Mouse (Mus musculus) midbrain, postnatal 0 days (tissue): ENCODE results near the gene Neu3. TPM values are rescaled to one million over a fixed set of nuclear protein-coding genes. Genes with fewer than 3 reads are reported as not detected.

Experiments used
- ATAC-seq: fragments of 200-750 bp; cut with Nextera tagmentation; 2 replicates; pipeline ENCODE4 v1.8.0; 2017; ENCODE audit warnings: moderate number of reproducible peaks, mild to moderate bottlenecking, moderate TSS enrichment, moderate library complexity; ENCODE audit not compliant: low FRiP score
- DNase-seq: peaks from one replicate; pipeline ENCODE4 v3.0.0-alpha.2; 2015; ENCODE audit warnings: low spot score
- H3K27ac ChIP-seq: fragments of 300-500 bp; sonication (generic); 2 replicates; pipeline ENCODE4 v1.5.1; 2014; ENCODE audit warnings: low read depth, mild to moderate bottlenecking, low read length, mixed read lengths
- H3K27me3 ChIP-seq: fragments of 300-500 bp; sonication (generic); 2 replicates; pipeline ENCODE4 v1.6.1; 2014; ENCODE audit warnings: low read length, control low read depth, mixed read lengths; ENCODE audit not compliant: insufficient read depth
- H3K36me3 ChIP-seq: fragments of 300-500 bp; sonication (generic); 2 replicates; pipeline ENCODE4 v1.6.1; 2014; ENCODE audit warnings: low read length, control low read depth, mixed read lengths; ENCODE audit not compliant: insufficient read depth
- H3K4me1 ChIP-seq: fragments of 300-500 bp; sonication (generic); 2 replicates; pipeline ENCODE4 v1.6.1; 2014; ENCODE audit warnings: mild to moderate bottlenecking, control low read depth, antibody characterized with exemption, low read length, mixed read lengths; ENCODE audit not compliant: insufficient read depth
- H3K4me2 ChIP-seq: fragments of 300-500 bp; sonication (generic); 2 replicates; pipeline ENCODE4 v1.6.1; 2014; ENCODE audit warnings: low read depth, mild to moderate bottlenecking, low read length, mixed read lengths; ENCODE audit not compliant: poor library complexity, severe bottlenecking
- H3K4me3 ChIP-seq: fragments of 300-500 bp; sonication (generic); 2 replicates; pipeline ENCODE4 v1.5.1; 2014; ENCODE audit warnings: low read depth, mild to moderate bottlenecking, low read length, moderate library complexity
- H3K9ac ChIP-seq: fragments of 300-500 bp; sonication (generic); replicated peaks from 2 replicates; pipeline ENCODE4 v1.6.1; 2014; ENCODE audit warnings: mild to moderate bottlenecking, low read length, moderate library complexity, mixed read lengths; ENCODE audit not compliant: poor library complexity, severe bottlenecking
- H3K9me3 ChIP-seq: fragments of 300-500 bp; sonication (generic); 2 replicates; pipeline ENCODE4 v1.6.1; 2016; ENCODE audit warnings: low read length, control low read depth
- CTCF ChIP-seq: IDR thresholded peaks from 2 replicates; pipeline ENCODE4 v1.5.1; 2016; ENCODE audit warnings: antibody characterized with exemption, mild to moderate bottlenecking
- WGBS: fragments of 180-500 bp; shearing (Covaris S2); extraction: QIAGEN DNeasy Blood & Tissue Kit; methylation state at CpG from one replicate; pipeline ENCODE4 v1.1.7; 2014; 5-methylcytosine and 5-hydroxymethylcytosine counted together
- polyA plus RNA-seq: library from polyadenylated mRNA; unstranded; fragments of >200 nt; fragmentation: Nextera tagmentation; extraction: Ambion mirVana; gene quantifications from 2 replicates; pipeline ENCODE4 v1.2.1, GENCODE M21; 2015
- total RNA-seq: library from RNA; depleted of rRNA; stranded (reverse); fragments of >200 nt; gene quantifications from 2 replicates; pipeline ENCODE4 v1.2.3, GENCODE M21; 2014

Gene Neu3
- total and polyA plus RNA-seq, 2 experiments from 2014 or later = 1.8 TPM

- Histone ChIP-seq H3K9me3 (no peaks in the 10 kb centered on the region), H3K9ac (no peak overlapping the region), H3K4me3 (no peak overlapping the region), H3K4me1 (no peaks in the 10 kb centered on the region), H3K36me3 (no peaks in the 10 kb centered on the region), H3K4me2 (no peak overlapping the region), H3K27me3 (no peaks in the 10 kb centered on the region), H3K27ac (no peak overlapping the region)
- TF ChIP-seq CTCF = no peak
- WGBS = 50% methylated on average over 11 of the region's 11 CpGs
- no peak for ATAC-seq
- DNase-seq = peak; percentile 40
Measured at GRCm38 (mm10) chr7:99864241-99865028, 36.2 kb upstream of the Neu3 start.

GRCm38 (mm10) chr7:99863362-99863761, 35.1 kb upstream of the Neu3 start, which contains the start of gene Spcs2:
Gene Spcs2 (minus strand): TSS chr7:99863462.
- ATAC-seq (no peak), DNase-seq (no peak)
- H3K4me3 ChIP-seq = no peak within 1 kb of the TSS
- no peaks in the 10 kb centered on the region for H3K9me3 ChIP-seq
- no peak within 1 kb of the TSS for H3K4me2 ChIP-seq
- H3K27ac ChIP-seq = no peak within 1 kb of the TSS
- no peak for TF ChIP-seq CTCF
- no peaks in the 10 kb centered on the region for H3K27me3 ChIP-seq
- H3K9ac ChIP-seq = no peak within 1 kb of the TSS
- H3K4me1 ChIP-seq = no peaks in the 10 kb centered on the region
- H3K36me3 ChIP-seq = no peaks in the 10 kb centered on the region
- 53% methylated on average over 7 of the region's 7 CpGs for WGBS

GRCm38 (mm10) chr7:99858813-99859585, 30.8 kb upstream of the Neu3 start, which contains the start of gene Xrra1:
Gene Xrra1 (plus strand): TSS chr7:99859116.
- ATAC-seq (peak; percentile 98), DNase-seq (peak; percentile 100)
- TF ChIP-seq CTCF = 0 out of 2 replicates have a peak, but pooled peaks have one; percentile 18
- H3K4me3 ChIP-seq = peak within 1 kb of the TSS; percentile 51
- H3K9me3 ChIP-seq = no peaks in the 10 kb centered on the region
- H3K9ac ChIP-seq = peak within 1 kb of the TSS; percentile 64
- H3K4me2 ChIP-seq = peak within 1 kb of the TSS; percentile 76
- H3K36me3 ChIP-seq = no peaks in the 10 kb centered on the region
- WGBS = under 1% methylated on average over 42 of the region's 42 CpGs
- H3K27ac ChIP-seq = peak within 1 kb of the TSS; percentile 70
- H3K27me3 ChIP-seq = no peaks in the 10 kb centered on the region
- peaks cover 8% of the 10 kb centered on the region; the same call in 1 of the 2 replicates for H3K4me1 ChIP-seq

- under 1% methylated on average over 19 of the region's 19 CpGs for WGBS
- H3K4me3 ChIP-seq = peak overlapping the region; percentile 51
- peak overlapping the region; percentile 70 for H3K27ac ChIP-seq
- ATAC-seq (peak; percentile 39), DNase-seq (no peak)
- H3K4me1 ChIP-seq = peaks cover 8% of the 10 kb centered on the region; the same call in 1 of the 2 replicates
- H3K9me3 ChIP-seq = no peaks in the 10 kb centered on the region
- peaks cover 7% of the 10 kb centered on the region; the same call in 1 of the 2 replicates for H3K36me3 ChIP-seq
- peak overlapping the region; percentile 76 for H3K4me2 ChIP-seq
- H3K27me3 ChIP-seq = no peaks in the 10 kb centered on the region
- TF ChIP-seq CTCF = no peak
- H3K9ac ChIP-seq = peak overlapping the region; percentile 64
Measured at GRCm38 (mm10) chr7:99858175-99858812, 30.1 kb upstream of the Neu3 start.

- Histone ChIP-seq H3K9ac (no peak overlapping the region), H3K36me3 (peaks cover 7% of the 10 kb centered on the region; the same call in 1 of the 2 replicates), H3K27ac (no peak overlapping the region), H3K9me3 (no peaks in the 10 kb centered on the region), H3K4me1 (peaks cover 8% of the 10 kb centered on the region; the same call in 1 of the 2 replicates), H3K4me2 (no peak overlapping the region), H3K4me3 (no peak overlapping the region), H3K27me3 (no peaks in the 10 kb centered on the region)
- DNase-seq = no peak
- no peak for ATAC-seq
- WGBS = 94% methylated on average over 14 of the region's 14 CpGs
- TF ChIP-seq CTCF = no peak
Measured at GRCm38 (mm10) chr7:99856266-99856861, 28.1 kb upstream of the Neu3 start.
